Mouse (Mus musculus) embryonic fibroblast, embryonic 13.5 days (primary cell): ENCODE measurements around the gene Zfp131.

Source experiments
- CTCF ChIP-seq: IDR thresholded peaks from 2 replicates; pipeline ENCODE4 v1.5.1; 2011; ENCODE audit warnings: mild to moderate bottlenecking, control low read depth, low read length, moderate library complexity, borderline replicate concordance; ENCODE audit not compliant: insufficient read depth
- POLR2A ChIP-seq: IDR thresholded peaks from 2 replicates; pipeline ENCODE4 v1.6.1; 2011; ENCODE audit warnings: low read depth, mild to moderate bottlenecking, control low read depth, low read length, moderate library complexity

GRCm38 (mm10) chr13:119817579-119818206 is 27.0 kb upstream of the Zfp131 start:
- TF ChIP-seq POLR2A (no peak), CTCF (no peak)
